Mouse (Mus musculus) telencephalon, adult 2 months (tissue): ENCODE measurements at regions not wholly inside any gene's neighbourhood (a gene's known extent, or its start where the extent isn't known, plus 50 kb on each side); places are given as distances from the start of the nearest gene placed in this dataset.
"Not testable (repeated sequence)": the region's sequence is repeated elsewhere in the genome, so short reads cannot be mapped to it uniquely, and the experiment has no call there.

Experiments used
- DNase-seq: peaks from one replicate; pipeline ENCODE4 v3.0.0-alpha.2; 2011; ENCODE audit warnings: low read depth, low spot score

DNA sequence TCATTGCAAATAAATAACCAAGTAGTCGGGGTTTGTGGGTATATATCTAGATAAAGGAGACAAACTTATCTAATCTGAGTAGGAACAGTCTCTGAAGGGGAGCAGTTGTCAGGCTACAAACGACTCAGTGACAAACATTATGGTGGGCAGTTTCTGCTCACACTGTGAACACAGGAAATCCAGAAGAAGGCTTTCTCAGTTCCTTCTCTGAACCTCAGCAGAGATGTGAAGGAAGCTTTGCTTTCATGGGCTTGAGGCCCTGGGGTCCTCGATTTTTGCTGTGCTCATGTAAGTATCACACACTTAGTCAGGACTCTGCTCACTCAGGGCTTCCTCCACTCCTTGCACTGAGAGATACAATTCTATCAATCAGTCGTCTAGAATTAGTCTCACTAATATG lies 994.7 kb upstream of the Foxg1 start:
- no peak for DNase-seq

DNA sequence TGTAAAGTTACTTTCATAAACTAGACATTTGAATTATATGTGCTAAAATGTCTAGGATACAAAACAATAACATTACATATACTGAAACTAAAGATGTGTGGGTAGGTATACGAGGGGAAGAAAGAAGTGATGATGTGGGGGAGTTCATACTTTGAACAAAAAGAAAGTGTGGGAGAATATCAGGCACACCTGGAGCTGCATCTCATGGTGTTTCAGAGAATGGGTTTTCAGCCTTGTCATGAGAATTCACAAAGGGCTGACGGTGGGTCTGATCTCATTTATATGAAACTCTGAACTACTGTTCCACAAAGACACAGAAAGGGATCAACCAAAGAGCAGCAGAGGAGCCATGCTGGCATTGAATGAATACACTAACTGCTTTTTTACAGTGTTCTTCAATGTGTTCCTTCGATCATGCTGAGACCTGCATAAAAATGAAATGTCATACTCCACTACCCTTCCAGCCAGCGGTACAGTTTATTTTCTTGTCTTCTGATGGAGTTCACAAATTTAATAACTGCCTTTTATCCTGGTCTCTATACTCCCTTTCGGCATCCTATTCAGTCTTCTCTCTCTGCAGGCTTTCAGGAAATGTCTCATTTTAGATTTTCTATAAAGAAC lies 994.2 kb upstream of the Foxg1 start:
- no peak for DNase-seq

DNA sequence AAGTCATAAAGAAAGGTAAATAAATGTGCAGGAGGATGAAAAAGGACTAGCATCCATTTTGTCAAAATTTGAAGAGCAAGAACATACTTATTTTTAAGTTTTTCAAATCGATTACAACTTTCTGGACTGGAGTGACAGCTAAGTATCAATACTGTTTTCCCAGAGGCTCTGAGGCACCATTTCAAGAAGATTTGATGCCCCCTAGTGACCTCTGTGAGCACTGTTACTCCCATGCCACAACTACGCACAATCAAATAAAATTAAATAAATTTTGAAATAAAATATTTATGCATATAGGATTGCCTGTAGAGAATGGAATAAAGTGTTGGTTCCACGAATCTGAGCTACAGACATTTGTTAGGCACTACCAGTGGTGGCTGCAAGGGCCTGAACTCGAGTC lies 991.5 kb upstream of the Foxg1 start:
- no peak for DNase-seq

DNA sequence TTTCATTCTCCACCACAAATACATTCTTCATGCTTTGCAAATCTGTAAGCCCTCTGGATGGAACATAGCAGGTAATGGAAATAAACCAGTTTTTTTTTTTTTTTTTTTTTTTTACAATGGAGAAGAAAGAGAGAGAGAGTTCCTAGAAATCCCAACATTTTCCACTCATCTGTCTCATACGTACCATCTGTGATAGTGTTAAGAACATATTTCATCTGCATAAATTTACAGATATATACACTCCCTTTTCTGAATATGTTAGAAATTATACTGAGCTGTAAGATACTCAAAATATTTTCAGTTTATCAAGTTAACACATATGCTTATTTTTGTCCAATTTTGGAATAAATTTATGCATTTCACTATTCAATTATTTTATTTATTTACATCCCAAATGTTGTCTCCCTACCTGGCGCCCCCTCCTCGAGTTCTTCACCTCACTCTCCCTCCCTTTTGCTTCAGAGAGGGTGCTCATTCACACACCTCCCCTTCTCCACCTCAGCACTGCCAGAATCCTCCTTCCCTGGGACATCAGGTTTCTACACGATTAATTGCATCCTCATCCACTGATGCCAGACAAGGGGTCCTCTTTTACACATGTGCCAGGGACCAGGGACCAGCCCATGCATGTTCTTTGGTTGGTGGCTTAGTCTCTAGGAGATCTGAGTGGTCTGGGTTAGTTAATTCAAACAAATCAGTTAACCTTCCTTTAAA lies 943.0 kb upstream of the Foxg1 start:
- DNase-seq: peak; percentile 47

DNA sequence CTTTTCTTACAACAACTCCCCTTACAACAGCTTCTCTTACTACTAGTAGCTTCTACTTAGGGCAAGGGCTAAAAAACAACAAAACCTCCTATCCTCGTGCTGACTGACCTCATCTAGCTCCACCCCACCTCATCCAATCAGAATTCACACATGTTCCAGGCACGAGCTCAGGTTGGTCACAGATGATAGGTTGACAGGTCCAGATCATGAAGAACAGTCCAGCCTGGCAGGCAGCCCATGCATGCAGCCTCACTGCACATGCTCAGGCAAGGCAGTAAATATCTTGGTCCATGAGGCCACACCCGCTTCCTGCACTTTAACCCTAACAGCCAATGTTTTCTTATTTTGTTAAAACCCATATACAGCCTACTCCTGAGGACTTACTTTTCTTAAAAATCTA lies 933.7 kb upstream of the Foxg1 start:
- not testable (repeated sequence) for DNase-seq

DNA sequence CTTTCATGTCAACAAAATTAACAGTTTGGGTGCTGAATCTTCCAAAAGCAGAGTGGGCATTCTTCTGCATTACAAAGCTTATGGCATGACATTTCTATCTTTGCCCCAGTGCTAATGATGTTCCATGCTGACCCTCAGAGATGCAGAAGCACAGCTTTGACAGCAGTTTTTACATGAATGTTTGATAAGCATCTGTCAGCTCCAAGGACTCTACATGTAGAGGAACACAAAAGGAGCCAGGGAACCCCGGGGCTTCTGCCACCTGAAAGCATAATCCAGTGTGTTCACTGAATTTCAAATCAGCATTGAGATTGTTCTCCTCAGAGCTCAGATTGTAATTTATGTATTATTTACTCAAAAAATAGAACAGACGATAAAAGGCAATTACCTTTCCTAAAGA lies 920.1 kb upstream of the Foxg1 start:
- DNase-seq: no peak

DNA sequence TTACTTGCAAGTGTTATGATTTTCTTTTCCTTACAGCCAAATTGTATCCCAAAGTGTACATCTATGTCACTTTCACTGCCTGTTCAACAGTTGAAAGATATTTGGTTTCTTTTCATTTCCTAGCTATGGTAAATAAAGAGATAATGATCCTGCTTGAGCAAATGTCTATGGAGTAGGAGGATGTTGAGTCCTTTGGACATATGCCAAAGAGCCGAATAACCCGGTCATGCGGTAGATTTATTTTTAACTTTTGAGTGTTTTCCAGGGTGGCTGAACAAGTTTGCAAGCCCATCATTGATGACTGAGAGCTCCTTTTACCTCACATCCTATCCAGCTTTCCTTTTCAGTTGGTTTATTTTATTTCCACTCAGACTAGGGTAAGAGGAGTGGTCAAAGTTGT lies 881.7 kb upstream of the Foxg1 start:
- no peak for DNase-seq

DNA sequence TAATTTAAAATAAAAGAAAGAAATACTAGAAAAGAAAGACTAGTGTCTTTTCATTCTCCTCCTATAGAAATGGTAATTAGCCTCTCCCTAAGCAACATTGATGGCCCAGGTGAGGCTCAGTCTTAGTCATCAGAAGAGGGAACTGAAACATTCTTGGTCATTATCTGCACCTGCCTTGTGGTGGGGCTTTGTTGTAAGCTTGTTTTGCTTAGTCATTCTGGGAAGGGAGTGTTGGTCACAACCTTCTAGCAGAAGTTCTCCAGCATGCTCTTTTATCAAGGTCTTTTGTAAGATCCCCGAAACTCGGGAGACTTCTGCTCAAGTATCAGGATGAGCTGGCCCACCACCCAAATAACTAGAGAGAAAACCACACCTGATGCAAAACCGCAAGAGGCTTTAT lies 870.9 kb upstream of the Foxg1 start:
- no peak for DNase-seq

DNA sequence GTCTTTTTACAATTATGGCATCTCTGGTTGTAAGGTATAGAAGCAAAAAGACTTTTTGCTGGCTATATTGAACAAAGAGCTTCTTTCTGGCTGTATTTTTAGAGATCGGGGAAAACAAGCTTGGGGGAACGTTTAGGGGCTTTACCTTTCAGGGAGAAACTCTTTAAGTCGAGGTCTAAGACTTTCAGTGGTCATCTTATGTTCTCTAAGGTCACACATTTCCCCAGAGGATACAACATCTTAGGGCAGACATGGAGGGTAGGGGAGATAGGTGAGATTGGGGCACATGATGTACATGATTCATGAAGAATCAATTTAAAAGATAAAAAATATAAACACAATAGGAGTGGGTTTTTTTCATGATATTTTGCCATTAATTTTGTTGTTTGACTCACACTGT lies 870.2 kb upstream of the Foxg1 start:
- DNase-seq: no peak

DNA sequence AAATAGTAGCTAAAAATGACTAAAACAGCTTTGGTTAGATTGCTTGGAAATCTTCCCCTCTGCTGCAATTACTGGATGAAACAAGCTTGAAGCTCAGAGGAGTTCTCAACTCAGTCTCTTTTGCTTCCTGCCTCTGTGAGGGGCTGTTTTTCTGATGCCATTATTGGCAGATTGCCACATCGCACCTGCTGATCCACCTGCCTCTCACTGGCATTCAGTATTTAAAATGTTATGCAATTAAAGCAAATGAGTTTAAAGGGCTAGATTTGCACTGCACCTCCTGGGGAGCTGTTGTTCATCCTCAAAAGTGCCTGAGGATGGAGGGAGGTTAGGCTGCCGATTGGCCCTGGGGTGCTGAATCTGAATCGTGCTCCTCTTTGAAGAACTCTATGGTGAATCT lies 860.5 kb upstream of the Foxg1 start:
- DNase-seq: no peak

DNA sequence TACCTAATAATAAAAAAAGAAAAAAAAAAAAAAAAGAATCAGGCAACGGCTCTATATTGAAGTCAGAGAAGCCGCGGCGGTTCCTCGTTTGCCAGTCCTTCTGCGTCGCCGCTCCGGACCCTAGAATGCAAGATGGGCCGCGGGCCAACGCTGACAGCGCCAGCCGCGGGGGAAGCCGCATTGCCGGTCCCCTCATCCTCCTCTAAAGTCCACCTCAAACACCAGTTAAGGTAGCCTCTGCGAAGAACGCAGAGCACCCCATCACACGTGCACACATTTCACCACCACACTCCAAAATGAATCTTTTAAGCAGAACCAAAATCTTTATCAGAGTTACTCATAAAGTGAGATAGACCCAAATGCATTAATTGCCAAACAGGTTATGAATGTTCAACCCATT lies 822.8 kb upstream of the Foxg1 start:
- DNase-seq: not testable (repeated sequence)

DNA sequence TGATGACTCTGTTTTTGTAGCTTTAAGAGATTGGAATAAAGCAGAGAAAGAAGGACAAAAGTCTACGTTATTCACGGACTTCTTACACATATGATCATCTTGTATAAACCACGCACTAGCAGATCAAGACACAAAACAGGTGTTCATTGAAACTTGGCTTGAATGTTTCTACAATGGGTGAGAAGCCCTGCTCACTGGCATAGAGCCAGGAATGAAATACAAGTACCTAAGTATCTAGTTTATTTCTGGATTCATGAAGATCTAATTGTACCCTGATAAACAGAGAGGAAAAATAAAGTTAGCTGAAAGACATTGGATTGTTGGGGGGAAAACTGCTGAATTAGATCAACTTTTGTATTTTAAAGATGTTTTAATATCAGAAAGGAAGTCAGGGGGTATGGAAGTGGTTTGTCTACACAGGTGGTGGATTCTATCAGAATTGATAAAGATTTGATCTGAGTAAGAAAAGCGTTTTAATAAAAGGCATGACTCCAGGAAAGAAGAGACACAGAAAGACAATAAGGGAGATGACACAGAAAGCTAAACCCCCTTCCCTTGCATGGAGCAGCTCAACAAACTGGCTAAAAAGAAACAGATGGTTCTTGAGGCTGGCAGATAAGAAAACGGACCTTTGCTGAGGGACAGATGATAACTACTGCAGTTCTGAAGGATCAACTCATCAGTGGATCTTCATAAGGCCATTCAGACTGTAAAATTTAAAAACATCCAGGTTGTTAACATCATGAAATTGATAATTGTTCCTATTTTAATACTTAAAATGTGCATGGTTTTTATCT lies 777.9 kb upstream of the Foxg1 start:
- no peak for DNase-seq

DNA sequence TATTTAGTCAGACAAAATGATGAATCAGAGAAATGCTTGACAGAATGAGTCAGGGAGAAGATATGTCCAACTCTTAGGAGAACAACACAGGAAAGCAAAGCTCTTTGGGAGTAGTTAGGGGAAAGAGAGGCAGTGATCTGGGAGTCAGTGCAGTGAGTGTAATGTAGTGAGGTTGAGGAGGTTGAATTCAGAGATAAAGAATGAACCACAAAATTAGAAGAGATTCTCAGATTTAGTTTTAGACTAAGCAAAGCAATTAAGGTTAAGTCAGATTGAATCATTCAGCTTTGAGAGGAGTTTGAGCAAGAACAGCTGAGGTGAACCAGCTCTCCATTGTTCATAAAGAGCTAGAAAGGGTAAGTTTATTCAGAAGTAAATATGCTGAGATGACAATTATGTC lies 777.0 kb upstream of the Foxg1 start:
- no peak for DNase-seq

DNA sequence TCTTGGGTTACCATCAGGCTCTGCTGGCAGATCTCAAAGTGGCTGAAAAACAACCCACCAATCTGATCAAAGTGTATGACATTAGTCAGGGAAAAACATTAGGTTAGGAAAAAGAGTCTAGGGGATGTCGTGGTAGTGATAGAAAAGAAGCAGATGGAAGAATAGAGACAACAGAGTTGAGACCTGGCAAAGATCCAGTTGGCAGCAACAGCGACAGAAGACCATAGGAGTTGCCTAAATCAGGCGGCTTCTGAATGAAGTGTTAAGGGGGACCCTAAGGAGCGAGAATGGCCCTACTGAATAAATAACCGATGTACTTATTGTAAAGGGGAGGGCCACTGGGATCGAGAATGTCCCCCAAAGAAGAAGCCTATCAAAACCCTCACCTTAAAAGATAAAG lies 773.1 kb upstream of the Foxg1 start:
- DNase-seq: no peak

DNA sequence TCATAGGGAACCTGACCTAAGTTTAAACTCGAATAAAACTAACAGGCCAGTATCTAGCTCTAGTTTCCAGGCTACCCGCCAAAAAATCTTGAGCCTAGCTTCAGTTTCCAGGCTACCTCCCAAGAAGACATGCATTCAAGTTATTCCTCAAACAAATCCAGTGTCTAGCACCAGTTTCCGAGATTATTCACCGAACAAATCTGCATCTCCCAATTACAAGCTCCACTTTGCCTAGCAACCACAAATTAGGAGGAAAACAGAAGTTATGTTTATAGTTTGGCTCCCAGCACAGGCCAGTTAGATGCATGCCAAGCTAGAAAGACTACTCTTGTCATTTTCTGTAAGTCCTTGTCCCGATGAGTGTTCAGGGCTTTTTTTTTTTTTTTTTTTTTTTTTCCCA lies 770.4 kb upstream of the Foxg1 start:
- DNase-seq: no peak

DNA sequence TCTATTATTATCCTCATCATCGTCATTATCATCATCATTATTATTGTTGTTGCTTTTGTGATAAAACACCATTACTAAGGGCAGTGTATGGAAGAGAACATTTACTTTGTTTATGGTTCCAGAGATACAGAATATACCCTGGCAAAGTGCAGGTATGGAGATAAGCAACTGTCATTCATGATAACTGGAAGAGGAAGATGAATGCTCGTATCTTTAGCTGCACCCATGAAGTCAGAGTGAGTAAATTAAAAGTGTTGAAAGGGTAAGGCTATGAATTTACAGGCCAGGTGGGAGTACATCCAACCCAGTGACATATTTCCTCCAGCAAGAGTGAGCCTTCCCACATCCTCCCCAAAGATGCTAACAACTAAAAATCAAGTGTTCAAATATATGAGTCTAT lies 766.1 kb upstream of the Foxg1 start:
- DNase-seq: no peak

DNA sequence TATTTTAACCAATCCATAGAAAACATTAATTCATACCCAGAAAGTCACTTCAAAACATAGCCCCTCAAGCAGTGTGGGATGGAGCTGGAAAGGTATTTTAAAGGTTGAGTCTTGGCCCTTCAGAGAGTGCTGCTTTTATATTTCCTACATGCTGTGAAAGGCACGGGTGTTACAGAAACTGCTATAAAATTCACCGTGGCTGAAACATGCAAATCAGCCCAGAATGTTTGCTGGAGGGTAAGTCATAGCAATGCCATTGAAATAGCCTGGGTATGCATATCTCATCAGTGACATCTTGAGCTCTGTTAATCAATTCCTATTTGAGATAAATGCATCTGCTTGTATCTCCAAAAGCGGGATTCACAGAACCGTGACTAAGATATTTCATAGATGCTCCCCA lies 748.9 kb upstream of the Foxg1 start:
- no peak for DNase-seq

DNA sequence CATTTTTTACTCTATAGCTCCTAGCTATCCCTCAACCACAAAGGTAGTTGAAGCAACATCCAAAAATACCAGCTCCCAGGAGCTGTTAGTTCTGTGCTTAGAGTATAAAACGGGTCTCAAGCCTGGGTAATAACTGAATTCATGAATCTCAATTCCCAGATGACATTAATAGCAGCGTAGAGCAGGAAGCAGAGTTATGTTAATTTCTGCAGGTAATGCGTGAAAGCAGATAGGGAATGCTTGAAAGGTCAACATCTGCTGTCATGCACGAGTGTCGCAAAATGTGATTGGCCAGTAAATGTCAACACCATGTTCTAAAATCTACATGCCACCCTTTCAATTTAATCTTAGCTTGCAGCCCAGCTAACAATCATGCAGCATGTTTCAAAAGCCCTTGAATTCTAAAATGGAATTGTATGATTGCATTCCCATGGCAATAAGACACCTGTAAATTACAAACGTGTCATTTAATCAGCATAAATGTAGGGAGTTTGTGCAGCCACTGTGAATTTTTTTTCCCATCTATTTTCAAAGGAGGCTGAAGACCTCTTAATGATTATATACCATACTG lies 747.7 kb upstream of the Foxg1 start:
- no peak for DNase-seq

DNA sequence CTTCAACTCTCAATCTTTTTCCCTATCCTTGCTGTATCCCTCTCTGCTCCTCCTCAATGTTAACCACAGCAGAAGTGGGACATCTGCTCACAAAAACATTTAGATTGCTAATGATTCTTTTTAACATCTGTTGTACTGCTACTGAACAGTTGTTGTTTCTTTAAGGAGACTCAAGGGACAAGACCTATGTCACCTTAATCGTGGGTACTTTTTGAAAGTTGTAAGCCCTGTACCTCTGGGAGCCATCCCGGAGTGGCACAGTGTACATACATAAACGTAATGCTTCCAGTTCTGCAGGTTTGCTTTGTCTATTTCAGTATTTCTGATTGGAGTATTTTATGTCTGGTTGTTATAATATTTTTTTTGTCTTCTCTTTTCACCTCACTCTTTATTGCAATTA lies 740.5 kb upstream of the Foxg1 start:
- no peak for DNase-seq

DNA sequence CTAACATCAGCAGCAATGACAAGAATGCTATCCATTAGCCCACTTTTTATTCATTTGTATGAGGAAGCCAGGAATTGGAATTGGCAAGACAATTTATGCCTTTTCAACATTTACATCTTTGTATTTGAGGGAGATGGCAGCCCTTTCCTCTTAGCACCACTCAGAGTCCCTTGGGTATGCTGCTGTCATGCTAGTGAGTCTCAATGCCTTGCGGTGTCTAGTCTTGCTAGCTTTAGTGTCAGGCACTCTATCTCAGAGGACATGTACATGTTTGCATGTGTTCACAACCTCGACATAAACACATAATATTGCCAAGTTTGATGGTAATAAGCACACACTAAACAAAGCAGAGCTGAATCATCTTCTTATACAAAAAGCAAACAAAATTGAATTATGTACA lies 737.3 kb upstream of the Foxg1 start:
- no peak for DNase-seq

DNA sequence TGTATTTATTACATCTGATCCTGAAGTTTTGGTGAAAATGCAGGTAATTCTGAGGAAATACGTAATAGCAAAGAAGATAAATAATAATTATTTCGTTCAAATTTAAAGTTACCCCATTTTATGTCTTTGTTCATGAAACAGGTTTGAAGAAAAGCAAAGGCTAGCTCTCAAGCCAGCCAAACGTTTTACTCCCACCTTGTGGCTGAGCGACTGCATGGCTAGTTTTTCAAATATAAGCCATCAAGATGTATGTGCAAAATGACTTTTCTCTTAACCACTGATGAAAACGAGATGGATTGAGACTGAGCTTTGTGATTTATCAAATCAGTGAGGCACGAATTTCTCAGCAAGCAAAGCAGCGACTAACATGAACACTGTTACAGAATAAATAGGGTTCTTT lies 736.5 kb upstream of the Foxg1 start:
- no peak for DNase-seq

DNA sequence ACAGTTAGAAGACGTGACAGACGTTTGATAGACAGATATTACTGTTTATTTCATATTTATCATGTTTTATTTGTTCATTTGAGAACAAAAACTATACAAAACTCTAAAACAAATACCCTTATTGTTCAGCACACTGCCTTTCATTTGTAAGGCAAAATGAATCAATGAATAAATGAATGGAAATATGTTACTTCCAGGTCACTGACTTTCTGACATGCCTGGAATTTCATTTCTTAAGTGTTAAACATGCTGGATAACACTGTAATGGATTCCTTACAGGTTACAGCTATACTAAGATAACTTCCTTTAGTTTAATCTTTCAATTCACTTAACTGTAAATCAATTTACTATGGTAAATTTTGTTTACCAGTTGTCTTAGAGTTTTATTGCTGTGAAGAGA lies 707.3 kb upstream of the Foxg1 start:
- DNase-seq: no peak

DNA sequence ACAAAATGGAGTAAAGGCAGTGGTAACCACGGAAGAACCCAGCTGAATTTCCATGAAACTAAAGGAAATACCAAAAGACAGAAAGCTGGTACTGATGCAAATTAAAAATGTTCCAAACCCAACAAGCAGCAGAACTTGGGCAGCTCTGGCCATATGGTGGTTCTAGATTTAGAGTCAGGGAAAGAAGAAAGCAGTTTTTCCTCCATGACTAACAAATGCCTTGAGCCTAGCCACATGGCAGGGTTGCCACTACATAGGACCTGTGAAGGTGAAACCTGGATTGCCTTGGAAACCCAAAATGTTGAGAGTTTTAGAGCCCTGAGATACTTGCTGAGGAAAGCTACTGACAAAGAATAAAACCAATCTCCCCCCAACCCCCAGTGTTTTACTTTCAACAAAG lies 701.5 kb upstream of the Foxg1 start:
- DNase-seq: peak; percentile 46
